Mouse (Mus musculus): ENCODE measurements around the gene Cox4i2. TPM values are rescaled to one million over a fixed set of nuclear protein-coding genes. Genes with fewer than 3 reads are reported as not detected.

The Cox4i2 gene
- polyA plus RNA-seq, 1 experiment, result 1.6 TPM

GRCm38 (mm10) chr2:152789591-152789999 lies 35.6 kb downstream of the Cox4i2 start:
- DNase-seq (ENCODE audit: low read depth, low spot score), result no peak

GRCm38 (mm10) chr2:152792461-152792860 lies 38.5 kb downstream of the Cox4i2 start:
- no peak for DNase-seq (ENCODE audit: low read depth, low spot score)
- 68% methylated on average over 2 of the region's 2 CpGs for WGBS

More at GRCm38 (mm10) chr2:152789591-152789999, 35.6 kb downstream of the Cox4i2 start:
- WGBS, result 53% methylated on average over 4 of the region's 4 CpGs

- DNase-seq (ENCODE audit: low read depth, low spot score), result no peak
- 80% methylated on average over 5 of the region's 5 CpGs for WGBS
Measured at GRCm38 (mm10) chr2:152793381-152793780, 39.4 kb downstream of the Cox4i2 start.

GRCm38 (mm10) chr2:152794281-152794827 lies 40.4 kb downstream of the Cox4i2 start:
- 83% methylated on average over 9 of the region's 9 CpGs for WGBS
- DNase-seq (ENCODE audit: low read depth, low spot score), result no peak

GRCm38 (mm10) chr2:152797589-152797988 lies 43.6 kb downstream of the Cox4i2 start:
- DNase-seq (ENCODE audit: low read depth, low spot score), result no peak
- 88% methylated on average over 1 of the region's 1 CpGs for WGBS

GRCm38 (mm10) chr2:152799954-152800761 lies 46.2 kb downstream of the Cox4i2 start:
- no peak for DNase-seq (ENCODE audit: low read depth, low spot score)
- WGBS, result 41% methylated on average over 7 of the region's 7 CpGs

- DNase-seq (ENCODE audit: low read depth, low spot score), result no peak
Measured at GRCm38 (mm10) chr2:152800762-152801113, 46.8 kb downstream of the Cox4i2 start.

GRCm38 (mm10) chr2:152802303-152802702 lies 48.3 kb downstream of the Cox4i2 start:
- 91% methylated on average over 10 of the region's 10 CpGs for WGBS

GRCm38 (mm10) chr2:152803081-152803480 lies 49.1 kb downstream of the Cox4i2 start:
- WGBS, result 82% methylated on average over 5 of the region's 5 CpGs
- no peak for DNase-seq (ENCODE audit: low read depth, low spot score)

More at GRCm38 (mm10) chr2:152802303-152802702, 48.3 kb downstream of the Cox4i2 start:
- DNase-seq (ENCODE audit: low read depth, low spot score), result no peak

- WGBS, result 8% methylated on average over 6 of the region's 6 CpGs
- DNase-seq (ENCODE audit: low read depth, low spot score), result no peak
Measured at GRCm38 (mm10) chr2:152804408-152805110, 50.6 kb downstream of the Cox4i2 start.

GRCm38 (mm10) chr2:152805111-152805490 lies 51.1 kb downstream of the Cox4i2 start:
- DNase-seq (ENCODE audit: low read depth, low spot score), result no peak
- WGBS, result 43% methylated on average over 5 of the region's 5 CpGs

- DNase-seq (ENCODE audit: low read depth, low spot score), result no peak
- WGBS, result 26% methylated on average over 2 of the region's 2 CpGs
Measured at GRCm38 (mm10) chr2:152806037-152806436, 52.1 kb downstream of the Cox4i2 start.

GRCm38 (mm10) chr2:152808178-152808577 lies 54.2 kb downstream of the Cox4i2 start:
- WGBS, result 30% methylated on average over 3 of the region's 3 CpGs
- DNase-seq (ENCODE audit: low read depth, low spot score), result no peak

GRCm38 (mm10) chr2:152810158-152810941 lies 56.4 kb downstream of the Cox4i2 start:
- DNase-seq (ENCODE audit: low read depth, low spot score), result no peak
- 42% methylated on average over 5 of the region's 5 CpGs for WGBS

- whole genome bisulfite sequencing, result 45% methylated on average over 3 of the region's 3 CpGs
- no peak for DNase-seq (ENCODE audit: low read depth, low spot score)
Measured at GRCm38 (mm10) chr2:152811336-152812165, 57.6 kb downstream of the Cox4i2 start.

- 61% methylated on average over 1 of the region's 1 CpGs for WGBS
- DNase-seq (ENCODE audit: low read depth, low spot score), result no peak
Measured at GRCm38 (mm10) chr2:152813232-152813631, 59.3 kb downstream of the Cox4i2 start.

- 41% methylated on average over 6 of the region's 6 CpGs for WGBS
- no peak for DNase-seq (ENCODE audit: low read depth, low spot score)
Measured at GRCm38 (mm10) chr2:152814213-152814874, 60.4 kb downstream of the Cox4i2 start.

All from large intestine, adult 2 months (tissue).